Mouse (Mus musculus): ENCODE measurements around the gene Arhgef25. TPM values are rescaled to one million over a fixed set of nuclear protein-coding genes. Genes with fewer than 3 reads are reported as not detected.

Gene Arhgef25
- polyA plus RNA-seq, 1 experiment: 8.5 TPM

GRCm38 (mm10) chr10:127188465-127189115 lies 1.3 kb downstream of the Arhgef25 start:
- 1% methylated on average over 42 of the region's 46 CpGs for WGBS
- no peak overlapping the region for H3K27ac ChIP-seq (ENCODE audit: insufficient read depth, low read length)
- no peaks in the 10 kb centered on the region for H3K36me3 ChIP-seq (ENCODE audit: control insufficient read depth, insufficient read depth, low read length)
- TF ChIP-seq POLR2A (IDR thresholded peaks at IDR 0.05; ENCODE audit: low read depth, low read length): no peak
- TF ChIP-seq CTCF (IDR thresholded peaks at IDR 0.05; ENCODE audit: extremely low read depth, insufficient read depth, insufficient read length, insufficient replicate concordance): no peak
- H3K4me1 ChIP-seq (ENCODE audit: control insufficient read depth, insufficient read depth, insufficient read length): peaks cover 14% of the 10 kb centered on the region
- DNase-seq (ENCODE audit: low read depth in 1 of 2, low spot score in 2 of 2): no peak
- H3K27me3 ChIP-seq (ENCODE audit: control insufficient read depth, insufficient read depth, low read length): peaks cover 25% of the 10 kb centered on the region
- peak overlapping the region; percentile 51 for H3K4me3 ChIP-seq (ENCODE audit: extremely low read depth, insufficient read depth, insufficient read length)

- H3K27me3 ChIP-seq (ENCODE audit: control insufficient read depth, insufficient read depth, low read length): peaks cover 26% of the 10 kb centered on the region
- peak overlapping the region; percentile 51; the same call in 1 of the 2 replicates for H3K4me3 ChIP-seq (ENCODE audit: extremely low read depth, insufficient read depth, insufficient read length)
- no peaks in the 10 kb centered on the region for H3K36me3 ChIP-seq (ENCODE audit: control insufficient read depth, insufficient read depth, low read length)
- H3K4me1 ChIP-seq (ENCODE audit: control insufficient read depth, insufficient read depth, insufficient read length): peaks cover 14% of the 10 kb centered on the region
- 6% methylated on average over 21 of the region's 21 CpGs for WGBS
- TF ChIP-seq CTCF (IDR thresholded peaks at IDR 0.05; ENCODE audit: extremely low read depth, insufficient read depth, insufficient read length, insufficient replicate concordance): no peak
- H3K27ac ChIP-seq (ENCODE audit: insufficient read depth, low read length): no peak overlapping the region
- DNase-seq (ENCODE audit: low read depth in 1 of 2, low spot score in 2 of 2): no peak
These were observed 1.8 kb downstream of the Arhgef25 start for GRCm38 (mm10) chr10:127188079-127188453.

GRCm38 (mm10) chr10:127187371-127188078 lies 2.4 kb downstream of the Arhgef25 start:
- TF ChIP-seq CTCF (IDR thresholded peaks at IDR 0.05; ENCODE audit: extremely low read depth, insufficient read depth, insufficient read length, insufficient replicate concordance) (no peak), POLR2A (IDR thresholded peaks at IDR 0.05; ENCODE audit: low read depth, low read length) (no peak)
- 79% methylated on average over 10 of the region's 10 CpGs for WGBS
- H3K27me3 ChIP-seq (ENCODE audit: control insufficient read depth, insufficient read depth, low read length): peaks cover 26% of the 10 kb centered on the region

DNA sequence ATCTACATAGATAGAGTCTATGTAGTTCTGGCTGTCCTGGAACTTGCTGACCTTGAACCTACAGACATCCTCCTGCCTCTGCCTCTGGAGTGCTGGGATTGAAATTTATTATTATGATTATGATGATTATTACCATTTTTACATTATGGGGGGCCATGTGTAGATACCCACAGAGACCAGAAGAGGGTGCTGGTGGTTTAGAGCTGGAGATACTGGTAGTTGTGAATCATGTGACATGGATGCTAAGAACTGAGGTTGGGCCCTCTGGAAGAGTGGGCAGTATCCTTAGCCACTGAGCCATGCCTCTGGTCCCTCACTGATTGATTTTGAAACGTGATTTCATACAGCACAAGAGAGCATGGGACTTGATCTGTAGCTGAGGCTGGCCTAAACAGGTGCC lies 3.4 kb downstream of the Arhgef25 start:
- DNase-seq (ENCODE audit: low read depth in 1 of 2, low spot score in 2 of 2): no peak
- peaks cover 14% of the 10 kb centered on the region for H3K4me1 ChIP-seq (ENCODE audit: control insufficient read depth, insufficient read depth, insufficient read length)
- no peaks in the 10 kb centered on the region for H3K36me3 ChIP-seq (ENCODE audit: control insufficient read depth, insufficient read depth, low read length)
- TF ChIP-seq CTCF (IDR thresholded peaks at IDR 0.05; ENCODE audit: extremely low read depth, insufficient read depth, insufficient read length, insufficient replicate concordance) (no peak), POLR2A (IDR thresholded peaks at IDR 0.05; ENCODE audit: low read depth, low read length) (no peak)
- 91% methylated on average over 1 of the region's 1 CpGs for WGBS
- H3K4me3 ChIP-seq (ENCODE audit: extremely low read depth, insufficient read depth, insufficient read length): no peak overlapping the region
- H3K27me3 ChIP-seq (ENCODE audit: control insufficient read depth, insufficient read depth, low read length): peaks cover 26% of the 10 kb centered on the region
- no peak overlapping the region for H3K27ac ChIP-seq (ENCODE audit: insufficient read depth, low read length)

More at GRCm38 (mm10) chr10:127187371-127188078, 2.4 kb downstream of the Arhgef25 start:
- Histone ChIP-seq H3K4me1 (ENCODE audit: control insufficient read depth, insufficient read depth, insufficient read length) (peaks cover 14% of the 10 kb centered on the region), H3K36me3 (ENCODE audit: control insufficient read depth, insufficient read depth, low read length) (no peaks in the 10 kb centered on the region), H3K27ac (ENCODE audit: insufficient read depth, low read length) (no peak overlapping the region), H3K4me3 (ENCODE audit: extremely low read depth, insufficient read depth, insufficient read length) (no peak overlapping the region)
- DNase-seq (ENCODE audit: low read depth in 1 of 2, low spot score in 2 of 2): no peak

GRCm38 (mm10) chr10:127185506-127185905 lies 4.4 kb downstream of the Arhgef25 start:
- Histone ChIP-seq H3K36me3 (ENCODE audit: control insufficient read depth, insufficient read depth, low read length) (no peaks in the 10 kb centered on the region), H3K4me3 (ENCODE audit: extremely low read depth, insufficient read depth, insufficient read length) (no peak overlapping the region), H3K27ac (ENCODE audit: insufficient read depth, low read length) (no peak overlapping the region), H3K27me3 (ENCODE audit: control insufficient read depth, insufficient read depth, low read length) (peaks cover 26% of the 10 kb centered on the region), H3K4me1 (ENCODE audit: control insufficient read depth, insufficient read depth, insufficient read length) (peaks cover 14% of the 10 kb centered on the region)
- TF ChIP-seq CTCF (IDR thresholded peaks at IDR 0.05; ENCODE audit: extremely low read depth, insufficient read depth, insufficient read length, insufficient replicate concordance) (no peak), POLR2A (IDR thresholded peaks at IDR 0.05; ENCODE audit: low read depth, low read length) (no peak)
- DNase-seq (ENCODE audit: low read depth in 1 of 2, low spot score in 2 of 2): no peak
- WGBS: 88% methylated on average over 15 of the region's 15 CpGs

GRCm38 (mm10) chr10:127185101-127185500 lies 4.8 kb downstream of the Arhgef25 start:
- Histone ChIP-seq H3K27ac (ENCODE audit: insufficient read depth, low read length) (no peak overlapping the region), H3K27me3 (ENCODE audit: control insufficient read depth, insufficient read depth, low read length) (peaks cover 26% of the 10 kb centered on the region), H3K4me3 (ENCODE audit: extremely low read depth, insufficient read depth, insufficient read length) (no peak overlapping the region), H3K4me1 (ENCODE audit: control insufficient read depth, insufficient read depth, insufficient read length) (peaks cover 15% of the 10 kb centered on the region), H3K36me3 (ENCODE audit: control insufficient read depth, insufficient read depth, low read length) (no peaks in the 10 kb centered on the region)
- WGBS: 76% methylated on average over 9 of the region's 9 CpGs
- DNase-seq (ENCODE audit: low read depth in 1 of 2, low spot score in 2 of 2): no peak
- TF ChIP-seq POLR2A (IDR thresholded peaks at IDR 0.05; ENCODE audit: low read depth, low read length): no peak
- TF ChIP-seq CTCF (IDR thresholded peaks at IDR 0.05; ENCODE audit: extremely low read depth, insufficient read depth, insufficient read length, insufficient replicate concordance): no peak

DNA sequence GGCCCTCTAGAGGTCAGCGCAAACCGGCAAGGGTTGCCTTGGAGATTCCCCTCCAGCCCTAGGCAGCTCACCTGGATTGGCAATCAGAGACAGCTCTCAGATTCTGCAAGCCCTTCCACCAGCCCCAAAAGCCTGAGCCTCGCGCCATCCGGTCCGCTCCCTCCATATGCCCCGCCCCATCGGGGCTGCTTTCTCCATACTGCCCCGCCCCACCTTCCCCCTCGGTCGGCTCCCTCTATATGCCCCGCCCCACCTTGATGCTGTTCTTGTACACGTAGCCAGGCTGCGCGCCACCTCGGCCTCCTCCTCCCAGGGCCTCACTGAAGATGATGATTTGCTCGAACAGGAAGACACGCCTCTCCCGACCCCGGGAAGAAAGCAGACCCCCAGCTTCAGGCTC lies 6.1 kb downstream of the Arhgef25 start:
- no peak for TF ChIP-seq CTCF (IDR thresholded peaks at IDR 0.05; ENCODE audit: extremely low read depth, insufficient read depth, insufficient read length, insufficient replicate concordance)
- no peak for TF ChIP-seq POLR2A (IDR thresholded peaks at IDR 0.05; ENCODE audit: low read depth, low read length)
- no peaks in the 10 kb centered on the region for H3K36me3 ChIP-seq (ENCODE audit: control insufficient read depth, insufficient read depth, low read length)
- peaks cover 9% of the 10 kb centered on the region for H3K4me1 ChIP-seq (ENCODE audit: control insufficient read depth, insufficient read depth, insufficient read length)
- no peak overlapping the region for H3K27ac ChIP-seq (ENCODE audit: insufficient read depth, low read length)
- 29% methylated on average over 20 of the region's 20 CpGs for WGBS
- H3K27me3 ChIP-seq (ENCODE audit: control insufficient read depth, insufficient read depth, low read length): peaks cover 24% of the 10 kb centered on the region
- H3K4me3 ChIP-seq (ENCODE audit: extremely low read depth, insufficient read depth, insufficient read length): no peak overlapping the region
- DNase-seq (ENCODE audit: low read depth in 1 of 2, low spot score in 2 of 2): no peak

All from spleen, adult 2 months (tissue).